ENCODE assay signal across 10 mouse cellular contexts in the genomic region with DNA sequence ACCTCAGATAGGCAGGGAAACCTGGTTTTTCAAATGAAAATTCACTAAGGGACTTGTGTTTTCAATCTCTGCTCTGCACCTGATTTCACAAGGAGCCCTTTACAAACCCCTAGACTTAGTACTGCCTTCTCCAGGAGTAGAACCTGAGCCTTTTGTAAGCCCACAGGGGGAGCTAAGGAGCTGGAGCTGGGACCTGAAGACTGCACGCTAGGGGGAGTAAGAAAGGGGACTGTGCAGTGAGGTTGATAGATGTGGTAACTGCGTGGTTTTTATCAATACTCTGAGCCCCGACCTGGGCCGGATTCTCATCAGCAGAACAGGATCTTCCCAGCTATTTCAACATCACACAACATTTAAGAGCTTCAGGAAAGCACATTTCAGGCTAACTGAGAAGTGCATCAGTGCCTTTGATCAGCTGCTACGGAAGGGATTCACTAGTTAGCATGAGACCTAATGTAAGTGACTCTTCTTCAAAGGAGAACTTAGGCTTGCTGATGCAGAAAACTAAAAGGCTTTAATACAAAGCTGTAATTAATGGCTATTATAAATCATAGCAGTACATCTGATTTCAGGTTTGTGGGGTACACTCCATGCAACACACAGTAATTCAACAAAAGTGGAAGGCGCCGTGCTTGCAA.
DNase-seq lines count a peak whose midpoint lies in the region; ATAC-seq and TF ChIP-seq lines count a peak whose summit lies in the region.
"Had no signal": no experiment of that assay in that cellular context is flagged by ENCODE, and none has a peak within 500 bp of the region (broad histone marks: within the 10 kb centered on the region; RNA-seq: fewer than 3 reads in every experiment).

No protein-coding gene starts in this region.

- no peak overlapping the region for H3K27ac ChIP-seq in layer of hippocampus, adult 2 months
- no peak overlapping the region for H3K27ac ChIP-seq in thymus, adult 2 months (ENCODE audit: control insufficient read depth, insufficient read depth, low read length)

- no peak overlapping the region for H3K4me3 ChIP-seq in layer of hippocampus, adult 2 months
- no peak overlapping the region for H3K4me3 ChIP-seq in thymus, adult 2 months (ENCODE audit: control insufficient read depth, insufficient read depth, low read length)

- no peaks in the 10 kb centered on the region for H3K36me3 ChIP-seq in thymus, adult 2 months (ENCODE audit: control insufficient read depth, insufficient read depth, low read length)

- 32% methylated on average over 7 of the region's 7 CpGs for WGBS in thymus, adult 2 months

- peaks cover 15% of the 10 kb centered on the region for H3K4me1 ChIP-seq in thymus, adult 2 months (replicated peaks; ENCODE audit: control insufficient read depth, insufficient read depth, low read length)

- ATAC-seq in inflammation-experienced regulatory T-cells, adult 6 months = peak; percentile 63

- TF ChIP-seq POLR2A in thymus, adult 2 months (IDR thresholded peaks at IDR 0.05; ENCODE audit: control insufficient read depth, extremely low read depth, insufficient read depth, low read length, poor library complexity) = no peak

- H3K27me3 ChIP-seq in thymus, adult 2 months (ENCODE audit: control insufficient read depth, insufficient read depth, low read length) = no peaks in the 10 kb centered on the region

- TF ChIP-seq CTCF in layer of hippocampus, adult 2 months (conservative IDR thresholded peaks at IDR 0.05) = peak; percentile 59
- TF ChIP-seq CTCF in thymus, adult 2 months (IDR thresholded peaks at IDR 0.05; ENCODE audit: borderline replicate concordance, control insufficient read depth, extremely low read depth, insufficient read depth, low read length, poor library complexity) = no peak; the same call in 1 of the 2 replicates

- no peak for DNase-seq in layer of hippocampus, adult 2 months (ENCODE audit: low spot score in 2 of 2)
- DNase-seq in layer of hippocampus, postnatal 25 days (ENCODE audit: extremely low spot score in 1 of 2, low spot score in 1 of 2) = no peak
- DNase-seq in R1 (ENCODE audit: low read depth, low spot score) = peak; percentile 85
- peak; percentile 66 for DNase-seq in thymus, adult 2 months
- no peak for DNase-seq in cerebellum, postnatal 4 days (ENCODE audit: low spot score in 2 of 2)
- no peak for DNase-seq in testis, postnatal 10 days (ENCODE audit: low spot score)
- no peak for DNase-seq in gastrocnemius, adult 8-10 months (ENCODE audit: low spot score in 2 of 2)
- DNase-seq: adrenal gland, postnatal 36 days; kidney, postnatal 4 days had no signal

Comparison
In these comparisons a context has a peak if more than half of its experiments do, and no peak if none do; other contexts are left out.
1. DNase-seq: peak in R1 (single experiment) and thymus, adult 2 months (single experiment); none in layer of hippocampus, adult 2 months (0 of 2), layer of hippocampus, postnatal 25 days (0 of 2), cerebellum, postnatal 4 days (0 of 2), testis, postnatal 10 days (single experiment) and gastrocnemius, adult 8-10 months (0 of 2).